Comparison of ENCODE assay signal across 13 mouse cellular contexts in genomic region chr17:68075712-68076111, GRCm38 (mm10).
DNase-seq lines count a peak whose midpoint lies in the region; ATAC-seq lines count a peak whose summit lies in the region.
"Had no signal": no experiment of that assay in that cellular context is flagged by ENCODE, and none has a peak within 500 bp of the region (broad histone marks: within the 10 kb centered on the region; RNA-seq: fewer than 3 reads in every experiment).

No protein-coding gene starts in this region.

- WGBS in limb, embryonic 13.5 days, result 48% methylated on average over 2 of the region's 2 CpGs
- 94% methylated on average over 2 of the region's 2 CpGs for WGBS in limb, embryonic 10.5 days
- 31% methylated on average over 2 of the region's 2 CpGs for WGBS in embryonic facial prominence, embryonic 14.5 days

- H3K4me2 ChIP-seq in limb, embryonic 13.5 days (replicated peaks), result no peak overlapping the region
- H3K4me2 ChIP-seq in embryonic facial prominence, embryonic 14.5 days (ENCODE audit: low read depth, low read length), result no peak overlapping the region
- H3K4me2 ChIP-seq: limb, embryonic 12.5 days had no signal

- H3K27me3 ChIP-seq in limb, embryonic 13.5 days, result no peaks in the 10 kb centered on the region
- no peaks in the 10 kb centered on the region for H3K27me3 ChIP-seq in limb, embryonic 10.5 days (ENCODE audit: low read depth, poor library complexity, severe bottlenecking)
- no peaks in the 10 kb centered on the region for H3K27me3 ChIP-seq in embryonic facial prominence, embryonic 14.5 days (replicated peaks; ENCODE audit: control insufficient read depth, insufficient read depth, low read length)
- H3K27me3 ChIP-seq: limb, embryonic 12.5 days had no signal

- H3K27ac ChIP-seq in limb, embryonic 13.5 days, result peak overlapping the region; percentile 69; the same call in 1 of the 2 replicates
- H3K27ac ChIP-seq in limb, embryonic 10.5 days, result no peak overlapping the region
- H3K27ac ChIP-seq in embryonic facial prominence, embryonic 14.5 days (replicated peaks; ENCODE audit: low read depth, low read length), result peak overlapping the region; percentile 59
- H3K27ac ChIP-seq: limb, embryonic 12.5 days; macrophage had no signal

- H3K9me3 ChIP-seq in limb, embryonic 13.5 days, result no peaks in the 10 kb centered on the region
- H3K9me3 ChIP-seq in limb, embryonic 10.5 days (replicated peaks), result no peaks in the 10 kb centered on the region
- no peaks in the 10 kb centered on the region for H3K9me3 ChIP-seq in embryonic facial prominence, embryonic 14.5 days (ENCODE audit: control insufficient read depth, low read length)
- H3K9me3 ChIP-seq: limb, embryonic 12.5 days had no signal

- no peak overlapping the region for H3K4me3 ChIP-seq in limb, embryonic 13.5 days
- no peak overlapping the region for H3K4me3 ChIP-seq in limb, embryonic 10.5 days
- H3K4me3 ChIP-seq in embryonic facial prominence, embryonic 14.5 days (ENCODE audit: low read depth, low read length), result no peak overlapping the region
- H3K4me3 ChIP-seq: limb, embryonic 12.5 days had no signal

- intact Hi-C loops in heart, postnatal 10 days (cut with DNase I), result no loop called here

- H3K36me3 ChIP-seq in limb, embryonic 13.5 days, result no peaks in the 10 kb centered on the region
- H3K36me3 ChIP-seq in limb, embryonic 10.5 days, result no peaks in the 10 kb centered on the region
- no peaks in the 10 kb centered on the region for H3K36me3 ChIP-seq in embryonic facial prominence, embryonic 14.5 days (ENCODE audit: control insufficient read depth, insufficient read depth, low read length)
- H3K36me3 ChIP-seq: limb, embryonic 12.5 days had no signal

- peak; percentile 32 to 45 for DNase-seq in heart, postnatal 10 days
- DNase-seq in heart, adult 9 months (ENCODE audit: low spot score in 2 of 2), result no peak
- no peak for DNase-seq in limb, embryonic 10.5 days (ENCODE audit: low spot score)
- DNase-seq in Muller cell, postnatal 12 days (ENCODE audit: inconsistent ontology term), result peak; percentile 86
- peak; percentile 94 for DNase-seq in embryonic facial prominence, embryonic 14.5 days (ENCODE audit: low spot score)
- no peak for DNase-seq in gastrocnemius, adult 18-20 months (ENCODE audit: low spot score)
- DNase-seq: adrenal gland, postnatal 36 days; cerebellum, adult 9-10 months; kidney, postnatal 4 days; thymus, postnatal 36 days had no signal

- no peak overlapping the region for H3K9ac ChIP-seq in limb, embryonic 13.5 days
- H3K9ac ChIP-seq in embryonic facial prominence, embryonic 14.5 days (ENCODE audit: low read depth, low read length), result no peak overlapping the region
- H3K9ac ChIP-seq: limb, embryonic 12.5 days had no signal

- H3K4me1 ChIP-seq in limb, embryonic 13.5 days, result peaks cover 26% of the 10 kb centered on the region
- H3K4me1 ChIP-seq in limb, embryonic 10.5 days, result peaks cover 9% of the 10 kb centered on the region
- H3K4me1 ChIP-seq in embryonic facial prominence, embryonic 14.5 days (ENCODE audit: control insufficient read depth, insufficient read depth, low read length), result peaks cover 25% of the 10 kb centered on the region

- ATAC-seq in limb, embryonic 13.5 days (ENCODE audit: low FRiP score, low read depth), result peak; percentile 76
- 0 out of 2 replicates have a peak, but pooled peaks have one; percentile 50 for ATAC-seq in embryonic facial prominence, embryonic 14.5 days (ENCODE audit: low read depth)

Comparison
In these comparisons a context has a peak if more than half of its experiments do, and no peak if none do; other contexts are left out.
1. DNase-seq: peak in heart, postnatal 10 days (2 of 2), Muller cell, postnatal 12 days (single experiment) and embryonic facial prominence, embryonic 14.5 days (single experiment); none in heart, adult 9 months (0 of 2), limb, embryonic 10.5 days (single experiment) and gastrocnemius, adult 18-20 months (single experiment).